In the genomic region with DNA sequence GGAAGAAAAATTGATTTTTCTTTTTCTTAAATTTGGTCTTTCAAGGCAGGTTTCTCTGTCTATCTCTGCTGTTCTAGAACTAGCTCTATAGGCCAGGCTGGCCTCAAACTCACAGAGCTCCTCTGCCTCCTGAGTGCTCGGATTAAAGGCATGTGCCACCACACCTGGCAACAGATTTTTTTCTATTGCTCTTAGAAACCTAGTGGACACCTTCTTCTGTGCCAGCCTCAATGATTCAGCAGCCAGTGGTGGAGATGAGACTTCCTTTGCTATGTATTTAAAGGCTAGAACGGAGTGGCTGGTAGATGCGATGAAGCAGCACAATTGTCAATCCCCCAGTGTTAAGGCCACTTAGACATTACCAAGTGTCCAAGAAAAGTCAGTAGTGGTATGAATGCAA, we compare ENCODE assay signal across 20 mouse cellular contexts. TPM values are rescaled to one million over a fixed set of nuclear protein-coding genes. Genes with fewer than 3 reads are reported as not detected.
DNase-seq lines count a peak whose midpoint lies in the region; ATAC-seq and TF ChIP-seq lines count a peak whose summit lies in the region.
"Had no signal": no experiment of that assay in that cellular context is flagged by ENCODE, and none has a peak within 500 bp of the region (broad histone marks: within the 10 kb centered on the region; RNA-seq: fewer than 3 reads in every experiment).

No protein-coding gene starts in this region.

- peak; percentile 61; the same call in 1 of the 2 replicates for ATAC-seq in stomach, embryonic 15.5 days (ENCODE audit: insufficient read depth, low FRiP score, low read depth)
- ATAC-seq in stomach, postnatal 0 days (ENCODE audit: low FRiP score, low TSS enrichment): no peak
- peak; percentile 82 for ATAC-seq in erythroblast, adult 5-6 weeks (replicated peaks; ENCODE audit: low FRiP score, poor library complexity, severe bottlenecking)
- peak; percentile 79 for ATAC-seq in liver, embryonic 14.5 days (ENCODE audit: insufficient read depth)
- no peak for ATAC-seq in hindbrain, embryonic 11.5 days (ENCODE audit: low FRiP score)
- ATAC-seq: activated CD4-positive, CD25-positive, alpha-beta regulatory T cell, adult 4 months had no signal

- no peak overlapping the region for H3K27ac ChIP-seq in stomach, embryonic 15.5 days
- no peak overlapping the region for H3K27ac ChIP-seq in stomach, postnatal 0 days (replicated peaks)
- peak overlapping the region; percentile 99 for H3K27ac ChIP-seq in liver, embryonic 14.5 days
- no peak overlapping the region for H3K27ac ChIP-seq in hindbrain, embryonic 11.5 days (ENCODE audit: low read depth, low read length)
- H3K27ac ChIP-seq: embryonic facial prominence, embryonic 12.5 days; kidney, embryonic 15.5 days; layer of hippocampus, adult 2 months; limb, embryonic 13.5 days had no signal

- DNase-seq in stomach, postnatal 0 days (ENCODE audit: low spot score): no peak
- peak in 1 of 3 experiments; percentile 67 for DNase-seq in liver, embryonic 14.5 days (ENCODE audit: low read depth in 3 of 3, low spot score in 3 of 3)
- DNase-seq in frontal cortex, postnatal 10 days (ENCODE audit: low spot score in 2 of 2): no peak
- DNase-seq in hindbrain, embryonic 11.5 days (ENCODE audit: low spot score): no peak
- DNase-seq in right cerebral cortex, postnatal 10 days (ENCODE audit: low spot score in 2 of 2): no peak
- DNase-seq: adrenal gland, postnatal 36 days; cerebellum, adult 11 months; heart, postnatal 14 days; lung, postnatal 10 days; right cerebral cortex, adult 18-20 months; thymus, adult 2 months had no signal

- TF ChIP-seq EP300 in stomach, postnatal 0 days (optimal IDR thresholded peaks at IDR 0.05): no peak
- TF ChIP-seq EP300 in liver, embryonic 14.5 days (IDR thresholded peaks at IDR 0.05; ENCODE audit: low read depth): no peak

- H3K9ac ChIP-seq in stomach, embryonic 15.5 days: no peak overlapping the region
- H3K9ac ChIP-seq in stomach, postnatal 0 days (ENCODE audit: low read length): no peak overlapping the region
- peak overlapping the region; percentile 65 for H3K9ac ChIP-seq in liver, embryonic 14.5 days (replicated peaks)
- H3K9ac ChIP-seq in hindbrain, embryonic 11.5 days (ENCODE audit: low read depth, low read length): no peak overlapping the region
- H3K9ac ChIP-seq: embryonic facial prominence, embryonic 12.5 days; kidney, embryonic 15.5 days; limb, embryonic 13.5 days had no signal

- no peak overlapping the region for H3K4me2 ChIP-seq in stomach, embryonic 15.5 days
- H3K4me2 ChIP-seq in stomach, postnatal 0 days (replicated peaks; ENCODE audit: low read depth): no peak overlapping the region
- H3K4me2 ChIP-seq in liver, embryonic 14.5 days (ENCODE audit: low read depth): peak overlapping the region; percentile 91
- H3K4me2 ChIP-seq in hindbrain, embryonic 11.5 days (replicated peaks; ENCODE audit: low read depth, low read length): no peak overlapping the region
- H3K4me2 ChIP-seq: embryonic facial prominence, embryonic 12.5 days; kidney, embryonic 15.5 days; limb, embryonic 13.5 days; midbrain, embryonic 11.5 days had no signal

- no peak for TF ChIP-seq CTCF in stomach, postnatal 0 days (IDR thresholded peaks at IDR 0.05; ENCODE audit: low read depth)
- no peak for TF ChIP-seq CTCF in liver, embryonic 14.5 days (IDR thresholded peaks at IDR 0.05; ENCODE audit: low read depth)

- H3K36me3 ChIP-seq in stomach, embryonic 15.5 days: no peaks in the 10 kb centered on the region
- no peaks in the 10 kb centered on the region for H3K36me3 ChIP-seq in stomach, postnatal 0 days (ENCODE audit: control insufficient read depth, insufficient read depth, low read length)
- H3K36me3 ChIP-seq in liver, embryonic 14.5 days (replicated peaks; ENCODE audit: control insufficient read depth, insufficient read depth, low read depth): peaks cover 3% of the 10 kb centered on the region; the same call in 1 of the 2 replicates
- no peaks in the 10 kb centered on the region for H3K36me3 ChIP-seq in hindbrain, embryonic 11.5 days (ENCODE audit: control insufficient read depth, insufficient read depth, low read length)
- H3K36me3 ChIP-seq: embryonic facial prominence, embryonic 12.5 days had no signal

- H3K4me1 ChIP-seq in stomach, embryonic 15.5 days: peaks cover 5% of the 10 kb centered on the region; the same call in 1 of the 2 replicates
- H3K4me1 ChIP-seq in stomach, postnatal 0 days (replicated peaks; ENCODE audit: control insufficient read depth, insufficient read depth): no peaks in the 10 kb centered on the region
- peaks cover 42 to 56% of the 10 kb centered on the region in 2 experiments for H3K4me1 ChIP-seq in liver, embryonic 14.5 days (replicated peaks; ENCODE audit: control insufficient read depth in 2 of 2, insufficient read depth in 2 of 2, low read length in 1 of 2)
- H3K4me1 ChIP-seq in hindbrain, embryonic 11.5 days (replicated peaks; ENCODE audit: control insufficient read depth, insufficient read depth, low read length): no peaks in the 10 kb centered on the region
- H3K4me1 ChIP-seq: embryonic facial prominence, embryonic 12.5 days had no signal

- no peaks in the 10 kb centered on the region for H3K27me3 ChIP-seq in stomach, embryonic 15.5 days (replicated peaks)
- no peaks in the 10 kb centered on the region for H3K27me3 ChIP-seq in stomach, postnatal 0 days (ENCODE audit: control insufficient read depth, insufficient read depth, low read length)
- H3K27me3 ChIP-seq in liver, embryonic 14.5 days (ENCODE audit: control insufficient read depth, insufficient read depth, low read length): no peaks in the 10 kb centered on the region
- no peaks in the 10 kb centered on the region for H3K27me3 ChIP-seq in hindbrain, embryonic 11.5 days (ENCODE audit: control insufficient read depth, insufficient read depth, low read length)
- H3K27me3 ChIP-seq: embryonic facial prominence, embryonic 12.5 days; kidney, embryonic 15.5 days; limb, embryonic 13.5 days had no signal

- WGBS in stomach, embryonic 15.5 days: 74% methylated on average over 3 of the region's 3 CpGs
- 69% methylated on average over 3 of the region's 3 CpGs for WGBS in stomach, postnatal 0 days
- WGBS in liver, embryonic 14.5 days (ENCODE audit: insufficient replicate concordance): 23% methylated on average over 3 of the region's 3 CpGs
- 83% methylated on average over 3 of the region's 3 CpGs for WGBS in hindbrain, embryonic 11.5 days

- H3K4me3 ChIP-seq in stomach, embryonic 15.5 days (replicated peaks): no peak overlapping the region
- H3K4me3 ChIP-seq in stomach, postnatal 0 days (ENCODE audit: low read depth, low read length): no peak overlapping the region
- peak overlapping the region; percentile 14 to 47; a peak in 3 of 4 replicates for H3K4me3 ChIP-seq in liver, embryonic 14.5 days (ENCODE audit: insufficient read depth in 1 of 2, low read depth in 2 of 2, low read length in 2 of 2)
- H3K4me3 ChIP-seq in hindbrain, embryonic 11.5 days (ENCODE audit: low read depth, low read length): no peak overlapping the region
- H3K4me3 ChIP-seq: embryonic facial prominence, embryonic 12.5 days; kidney, embryonic 15.5 days; layer of hippocampus, adult 2 months; limb, embryonic 13.5 days; myocyte had no signal

- H3K9me3 ChIP-seq in stomach, embryonic 15.5 days: no peaks in the 10 kb centered on the region
- H3K9me3 ChIP-seq in stomach, postnatal 0 days (ENCODE audit: control insufficient read depth, low read length): no peaks in the 10 kb centered on the region
- no peaks in the 10 kb centered on the region for H3K9me3 ChIP-seq in liver, embryonic 14.5 days (ENCODE audit: control insufficient read depth, low read length)
- no peaks in the 10 kb centered on the region for H3K9me3 ChIP-seq in hindbrain, embryonic 11.5 days (ENCODE audit: control insufficient read depth, low read length)
- H3K9me3 ChIP-seq: embryonic facial prominence, embryonic 12.5 days; kidney, embryonic 15.5 days; limb, embryonic 13.5 days had no signal

RNA-seq across cellular contexts. Expression of a gene that starts 13.2 kb away (rescaled TPM):
- 93.3 and 104 TPM in 2 replicates for polyA plus RNA-seq in stomach, embryonic 15.5 days (2015; fragmentation: Nextera tagmentation; extraction: Ambion mirVana)
- 84.7 and 86.4 TPM in 2 replicates for polyA plus RNA-seq in stomach, postnatal 0 days (2015; fragmentation: Nextera tagmentation; extraction: Ambion mirVana)
- 237 and 278 TPM in 2 replicates for total RNA-seq in erythroblast, adult 5-6 weeks (2015; ENCODE audit: low replicate concordance)
- total RNA-seq in erythroblast, adult 5-6 weeks (2017; ENCODE audit: low replicate concordance): 289 and 306 TPM in 2 replicates
- 13.4 and 31.3 TPM in 2 replicates for polyA plus RNA-seq in liver, embryonic 14.5 days (2012; rRNA removed)
- polyA plus RNA-seq in liver, embryonic 14.5 days (2014; fragmentation: Nextera tagmentation; extraction: Ambion mirVana): 78.6 and 84.8 TPM in 2 replicates
- polyA plus RNA-seq in hindbrain, embryonic 11.5 days (2014; fragmentation: Nextera tagmentation; extraction: Ambion mirVana): 107 and 112 TPM in 2 replicates

Comparison
In these comparisons a context has a peak if more than half of its experiments do, and no peak if none do; other contexts are left out.
1. ATAC-seq: peak in stomach, embryonic 15.5 days (single experiment), erythroblast, adult 5-6 weeks (single experiment) and liver, embryonic 14.5 days (single experiment); none in stomach, postnatal 0 days (single experiment) and hindbrain, embryonic 11.5 days (single experiment).
2. H3K4me3 ChIP-seq: peak in liver, embryonic 14.5 days (2 of 2); none in stomach, embryonic 15.5 days (single experiment), stomach, postnatal 0 days (single experiment) and hindbrain, embryonic 11.5 days (single experiment).